Comparison of ENCODE assay signal across 8 mouse cellular contexts in the genomic region with DNA sequence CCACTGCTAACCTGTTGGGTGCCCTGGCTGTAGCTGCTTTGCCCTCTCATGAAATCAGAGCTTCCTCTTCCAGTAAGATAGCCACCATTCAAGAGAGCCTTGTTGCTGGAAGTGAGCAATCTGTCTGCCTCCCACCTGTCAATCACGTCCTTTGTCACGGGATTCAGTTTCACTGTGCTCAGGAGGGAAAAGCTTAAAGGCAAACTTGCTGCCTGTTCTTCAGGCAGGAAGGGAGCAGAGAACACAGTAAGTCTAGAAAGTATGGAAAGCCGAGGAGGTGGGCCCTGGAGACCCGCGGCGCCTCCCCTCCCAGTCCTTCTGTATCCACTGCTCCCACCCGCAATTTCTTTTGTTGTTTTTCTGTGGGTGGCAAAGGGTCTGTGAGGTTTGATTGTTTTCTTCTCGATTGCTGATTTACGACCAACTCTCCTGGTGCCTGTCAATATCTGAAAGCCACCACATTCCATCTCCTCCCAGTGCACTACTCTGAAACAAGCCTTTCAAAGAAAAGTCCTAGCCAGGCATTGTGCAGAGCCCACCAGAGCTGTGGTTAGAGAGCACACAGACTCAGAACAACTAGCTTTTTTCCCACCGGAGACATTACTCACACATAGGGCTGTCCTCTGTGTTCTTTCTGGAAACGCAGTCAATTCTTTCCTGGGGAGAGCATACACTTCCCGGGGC.
DNase-seq lines count a peak whose midpoint lies in the region; ATAC-seq lines count a peak whose summit lies in the region.

No protein-coding gene starts in this region.

- H3K9ac ChIP-seq in limb, embryonic 12.5 days (replicated peaks), result peak overlapping the region; percentile 1; the same call in 1 of the 2 replicates
- H3K9ac ChIP-seq in neural tube, embryonic 15.5 days (replicated peaks), result peak overlapping the region; percentile 59

- DNase-seq in right cerebral cortex, adult 2 months (ENCODE audit: low spot score in 2 of 2), result peak; percentile 21 to 28
- DNase-seq in right cerebral cortex, adult 18-20 months, result no peak
- DNase-seq in forebrain, embryonic 10.5 days (ENCODE audit: extremely low spot score, low spot score), result peak; percentile 35
- DNase-seq in urinary bladder, postnatal 4 days (ENCODE audit: low spot score in 2 of 2), result no peak
- no peak for DNase-seq in adrenal gland, adult 2 months
- no peak for DNase-seq in thymus, adult 18-20 months

- H3K4me2 ChIP-seq in limb, embryonic 12.5 days, result peak overlapping the region; percentile 50
- peak overlapping the region; percentile 69 for H3K4me2 ChIP-seq in neural tube, embryonic 15.5 days

- WGBS in forebrain, embryonic 10.5 days, result 23% methylated on average over 12 of the region's 12 CpGs
- 31% methylated on average over 12 of the region's 12 CpGs for WGBS in limb, embryonic 12.5 days
- WGBS in neural tube, embryonic 15.5 days, result 9% methylated on average over 12 of the region's 12 CpGs

- H3K27me3 ChIP-seq in forebrain, embryonic 10.5 days (ENCODE audit: poor library complexity, severe bottlenecking), result peaks cover 74% of the 10 kb centered on the region
- H3K27me3 ChIP-seq in limb, embryonic 12.5 days, result peaks cover 6% of the 10 kb centered on the region; the same call in 1 of the 2 replicates
- 0 out of 2 replicates have a peak, but pooled peaks cover 3% of the 10 kb centered on the region for H3K27me3 ChIP-seq in neural tube, embryonic 15.5 days (replicated peaks)

- peak; percentile 70 for ATAC-seq in limb, embryonic 12.5 days (ENCODE audit: insufficient number of reproducible peaks, insufficient read depth, low FRiP score, low TSS enrichment, low read depth)
- ATAC-seq in neural tube, embryonic 15.5 days (ENCODE audit: low FRiP score), result peak; percentile 55

- H3K4me1 ChIP-seq in forebrain, embryonic 10.5 days, result peaks cover 51% of the 10 kb centered on the region
- peaks cover 34% of the 10 kb centered on the region for H3K4me1 ChIP-seq in limb, embryonic 12.5 days (replicated peaks)
- peaks cover 54% of the 10 kb centered on the region for H3K4me1 ChIP-seq in neural tube, embryonic 15.5 days

- H3K27ac ChIP-seq in forebrain, embryonic 10.5 days, result peak overlapping the region; percentile 58
- peak overlapping the region; percentile 68 for H3K27ac ChIP-seq in limb, embryonic 12.5 days
- H3K27ac ChIP-seq in neural tube, embryonic 15.5 days (replicated peaks), result peak overlapping the region; percentile 79

- H3K9me3 ChIP-seq in forebrain, embryonic 10.5 days, result no peaks in the 10 kb centered on the region
- no peaks in the 10 kb centered on the region for H3K9me3 ChIP-seq in limb, embryonic 12.5 days
- H3K9me3 ChIP-seq in neural tube, embryonic 15.5 days (replicated peaks), result no peaks in the 10 kb centered on the region

- H3K4me3 ChIP-seq in forebrain, embryonic 10.5 days, result peak overlapping the region; percentile 24
- H3K4me3 ChIP-seq in limb, embryonic 12.5 days (replicated peaks), result peak overlapping the region; percentile 19
- H3K4me3 ChIP-seq in neural tube, embryonic 15.5 days (replicated peaks), result peak overlapping the region; percentile 44

- no peaks in the 10 kb centered on the region for H3K36me3 ChIP-seq in forebrain, embryonic 10.5 days (replicated peaks)
- H3K36me3 ChIP-seq in limb, embryonic 12.5 days, result no peaks in the 10 kb centered on the region
- H3K36me3 ChIP-seq in neural tube, embryonic 15.5 days, result no peaks in the 10 kb centered on the region

Comparison
In these comparisons a context has a peak if more than half of its experiments do, and no peak if none do; other contexts are left out.
1. DNase-seq: peak in right cerebral cortex, adult 2 months (2 of 2) and forebrain, embryonic 10.5 days (single experiment); none in right cerebral cortex, adult 18-20 months (single experiment), urinary bladder, postnatal 4 days (0 of 2), adrenal gland, adult 2 months (single experiment) and thymus, adult 18-20 months (0 of 2).
2. Peak in every context shown above with its lines, with median percentiles within 50 percentile points of each other: H3K27ac ChIP-seq and H3K4me3 ChIP-seq.